16 mouse cellular contexts compared by ENCODE assay signal in genomic region chr10:83153887-83154286, GRCm38 (mm10).
DNase-seq lines count a peak whose midpoint lies in the region; ATAC-seq lines count a peak whose summit lies in the region.
"Had no signal": no experiment of that assay in that cellular context is flagged by ENCODE, and none has a peak within 500 bp of the region (broad histone marks: within the 10 kb centered on the region; RNA-seq: fewer than 3 reads in every experiment).

No protein-coding gene starts in this region.

- peak overlapping the region; percentile 60 for H3K4me2 ChIP-seq in liver, embryonic 11.5 days
- H3K4me2 ChIP-seq in midbrain, embryonic 13.5 days (replicated peaks) = no peak overlapping the region
- H3K4me2 ChIP-seq: embryonic facial prominence, embryonic 12.5 days; hindbrain, embryonic 15.5 days; lung, embryonic 15.5 days had no signal

- no peak for DNase-seq in heart, embryonic 10.5 days (ENCODE audit: low spot score)
- DNase-seq in heart, postnatal 25 days (ENCODE audit: low spot score) = no peak
- DNase-seq in c-Kit-negative CD71-positive TER-119-positive erythroid progenitor cells, embryonic 14.5 days (ENCODE audit: low read depth, low spot score) = peak; percentile 30
- no peak for DNase-seq in liver, embryonic 11.5 days (ENCODE audit: low spot score)
- peak; percentile 13 to 33 for DNase-seq in spleen, postnatal 36 days (ENCODE audit: low spot score in 2 of 2)
- DNase-seq in gastrocnemius, postnatal 36 days = no peak
- no peak for DNase-seq in right cerebral cortex, postnatal 25 days
- DNase-seq: adrenal gland, postnatal 10 days; cerebellum, adult 2 months; heart, adult 2 months; kidney, postnatal 10 days had no signal

- ATAC-seq in liver, embryonic 11.5 days (replicated peaks; ENCODE audit: low FRiP score) = peak; percentile 70
- no peak for ATAC-seq in midbrain, embryonic 13.5 days
- ATAC-seq: forebrain, embryonic 16.5 days had no signal

- peaks cover 3% of the 10 kb centered on the region for H3K9me3 ChIP-seq in heart, embryonic 10.5 days
- H3K9me3 ChIP-seq in liver, embryonic 11.5 days (ENCODE audit: control insufficient read depth, low read length) = no peaks in the 10 kb centered on the region
- H3K9me3 ChIP-seq in midbrain, embryonic 13.5 days = no peaks in the 10 kb centered on the region
- H3K9me3 ChIP-seq: embryonic facial prominence, embryonic 12.5 days; hindbrain, embryonic 15.5 days; lung, embryonic 15.5 days had no signal

- 50% methylated on average over 9 of the region's 9 CpGs for WGBS in heart, embryonic 10.5 days
- WGBS in liver, embryonic 11.5 days = 51% methylated on average over 9 of the region's 9 CpGs
- 90% methylated on average over 9 of the region's 9 CpGs for WGBS in midbrain, embryonic 13.5 days

- peaks cover 36% of the 10 kb centered on the region for H3K4me1 ChIP-seq in heart, embryonic 10.5 days
- H3K4me1 ChIP-seq in liver, embryonic 11.5 days (replicated peaks; ENCODE audit: control insufficient read depth, insufficient read depth, low read length) = peaks cover 30% of the 10 kb centered on the region
- peaks cover 22% of the 10 kb centered on the region for H3K4me1 ChIP-seq in midbrain, embryonic 13.5 days (replicated peaks)

- intact Hi-C loops in heart, postnatal 25 days (cut with DNase I) = no loop called here
- intact Hi-C loops in gastrocnemius, postnatal 36 days (cut with DNase I) = no loop called here

- H3K9ac ChIP-seq in liver, embryonic 11.5 days (ENCODE audit: low read depth, low read length) = peak overlapping the region; percentile 27; the same call in 1 of the 2 replicates
- H3K9ac ChIP-seq in midbrain, embryonic 13.5 days (replicated peaks) = no peak overlapping the region
- H3K9ac ChIP-seq: embryonic facial prominence, embryonic 12.5 days; hindbrain, embryonic 15.5 days; lung, embryonic 15.5 days had no signal

- no peaks in the 10 kb centered on the region for H3K36me3 ChIP-seq in heart, embryonic 10.5 days
- H3K36me3 ChIP-seq in liver, embryonic 11.5 days (ENCODE audit: control insufficient read depth, insufficient read depth, low read length) = no peaks in the 10 kb centered on the region
- H3K36me3 ChIP-seq in midbrain, embryonic 13.5 days = no peaks in the 10 kb centered on the region
- H3K36me3 ChIP-seq: embryonic facial prominence, embryonic 12.5 days; hindbrain, embryonic 15.5 days; lung, embryonic 15.5 days had no signal

- 0 out of 2 replicates have a peak overlapping the region, but pooled peaks have one; percentile 10 for H3K27ac ChIP-seq in heart, embryonic 10.5 days
- H3K27ac ChIP-seq in liver, embryonic 11.5 days (ENCODE audit: low read depth, low read length) = peak overlapping the region; percentile 78; the same call in 1 of the 2 replicates
- no peak overlapping the region for H3K27ac ChIP-seq in midbrain, embryonic 13.5 days
- H3K27ac ChIP-seq: embryonic facial prominence, embryonic 12.5 days; heart, adult 2 months; hindbrain, embryonic 15.5 days; lung, embryonic 15.5 days had no signal

- H3K4me3 ChIP-seq in heart, embryonic 10.5 days = no peak overlapping the region
- no peak overlapping the region for H3K4me3 ChIP-seq in liver, embryonic 11.5 days (ENCODE audit: low read depth, low read length)
- no peak overlapping the region for H3K4me3 ChIP-seq in midbrain, embryonic 13.5 days (replicated peaks)
- H3K4me3 ChIP-seq: embryonic facial prominence, embryonic 12.5 days; heart, adult 2 months; hindbrain, embryonic 15.5 days; lung, embryonic 15.5 days had no signal

- 0 out of 2 replicates have a peak, but pooled peaks cover 1% of the 10 kb centered on the region for H3K27me3 ChIP-seq in heart, embryonic 10.5 days (ENCODE audit: insufficient read depth, poor library complexity, severe bottlenecking)
- H3K27me3 ChIP-seq in liver, embryonic 11.5 days (replicated peaks; ENCODE audit: control insufficient read depth, insufficient read depth, low read length) = no peaks in the 10 kb centered on the region
- H3K27me3 ChIP-seq in midbrain, embryonic 13.5 days = no peaks in the 10 kb centered on the region
- H3K27me3 ChIP-seq: embryonic facial prominence, embryonic 12.5 days; hindbrain, embryonic 15.5 days; lung, embryonic 15.5 days had no signal

Comparison
In these comparisons a context has a peak if more than half of its experiments do, and no peak if none do; other contexts are left out.
1. DNase-seq: peak in c-Kit-negative CD71-positive TER-119-positive erythroid progenitor cells, embryonic 14.5 days (single experiment) and spleen, postnatal 36 days (2 of 2); none in heart, embryonic 10.5 days (single experiment), heart, postnatal 25 days (single experiment), liver, embryonic 11.5 days (single experiment), gastrocnemius, postnatal 36 days (0 of 2) and right cerebral cortex, postnatal 25 days (single experiment).